Mouse (Mus musculus) adipocyte (in vitro differentiated cells): ENCODE results near the gene Jup.

Source experiments
- DNase-seq: peaks from one replicate; pipeline ENCODE4 v3.0.0-alpha.2; 2016; ENCODE audit warnings: low spot score

The Jup gene

GRCm38 (mm10) chr11:100408076-100408834 lies 10.7 kb upstream of the Jup start:
- DNase-seq = peak; percentile 76

- DNase-seq = no peak
Measured at GRCm38 (mm10) chr11:100406995-100407705, 9.6 kb upstream of the Jup start.

- DNase-seq = no peak
Measured at GRCm38 (mm10) chr11:100406273-100406672, 8.7 kb upstream of the Jup start.

- DNase-seq = no peak
Measured at GRCm38 (mm10) chr11:100404456-100405074, 7.0 kb upstream of the Jup start.

GRCm38 (mm10) chr11:100403445-100404134 lies 6.0 kb upstream of the Jup start:
- no peak for DNase-seq

GRCm38 (mm10) chr11:100402682-100403081 lies 5.1 kb upstream of the Jup start:
- no peak for DNase-seq

- DNase-seq = no peak
Measured at GRCm38 (mm10) chr11:100402240-100402639, 4.7 kb upstream of the Jup start.

- DNase-seq = no peak
Measured at GRCm38 (mm10) chr11:100400842-100401241, 3.3 kb upstream of the Jup start.

- no peak for DNase-seq
Measured at GRCm38 (mm10) chr11:100399727-100400538, 2.4 kb upstream of the Jup start.

- DNase-seq = no peak
Measured at GRCm38 (mm10) chr11:100399320-100399719, 1.8 kb upstream of the Jup start.

- no peak for DNase-seq
Measured at GRCm38 (mm10) chr11:100398517-100398916, 954 bp upstream of the Jup start.

- DNase-seq = no peak
Measured at GRCm38 (mm10) chr11:100396886-100397599, 520 bp downstream of the Jup start.

- DNase-seq = no peak
Measured at GRCm38 (mm10) chr11:100395861-100396631, 1.5 kb downstream of the Jup start.

GRCm38 (mm10) chr11:100395200-100395599 lies 2.4 kb downstream of the Jup start:
- no peak for DNase-seq

GRCm38 (mm10) chr11:100394353-100395074 lies 3.0 kb downstream of the Jup start:
- peak; percentile 71 for DNase-seq

GRCm38 (mm10) chr11:100393733-100394132 lies 3.8 kb downstream of the Jup start:
- DNase-seq = no peak

- DNase-seq = no peak
Measured at GRCm38 (mm10) chr11:100392958-100393357, 4.6 kb downstream of the Jup start.

- DNase-seq = no peak
Measured at GRCm38 (mm10) chr11:100391884-100392345, 5.6 kb downstream of the Jup start.
